Mouse (Mus musculus) bone marrow, adult 2 months (tissue): Measurements from ENCODE around the gene Pacs1.
"Not testable (repeated sequence)": the region's sequence is repeated elsewhere in the genome, so short reads cannot be mapped to it uniquely, and the experiment has no call there.

ENCODE experiments used
- CTCF ChIP-seq: fragments of 200-500 bp; IDR thresholded peaks from 2 replicates; pipeline ENCODE4 v1.5.1; 2011; ENCODE audit warnings: low read length, control low read depth; ENCODE audit not compliant: control insufficient read depth, insufficient read depth
- POLR2A ChIP-seq: fragments of 200-500 bp; IDR thresholded peaks from 2 replicates; pipeline ENCODE4 v1.6.1; 2011; ENCODE audit warnings: low read depth, mild to moderate bottlenecking, control low read depth, low read length, borderline replicate concordance; ENCODE audit not compliant: control insufficient read depth

GRCm38 (mm10) chr19:5221219-5221723 lies 51.6 kb downstream of the Pacs1 start:
- not testable (repeated sequence) for TF ChIP-seq CTCF, POLR2A
